Mouse (Mus musculus) erythroblast, embryonic 14.5 days (primary cell): ENCODE data around the gene Rmnd5b. TPM values are rescaled to one million over a fixed set of nuclear protein-coding genes. Genes with fewer than 3 reads are reported as not detected.

Experiments used
- H3K27me3 ChIP-seq: 2 replicates; pipeline ENCODE4 v1.6.1; 2012; ENCODE audit warnings: inconsistent platforms; ENCODE audit not compliant: control insufficient read depth
- H3K36me3 ChIP-seq: 2 replicates; pipeline ENCODE4 v1.6.1; 2012; ENCODE audit warnings: mild to moderate bottlenecking, inconsistent platforms; ENCODE audit not compliant: control insufficient read depth
- H3K4me1 ChIP-seq: 2 replicates; pipeline ENCODE4 v1.6.1; 2012; ENCODE audit warnings: inconsistent platforms; ENCODE audit not compliant: control insufficient read depth
- H3K4me3 ChIP-seq: replicated peaks from 2 replicates; pipeline ENCODE3; 2012; ENCODE audit warnings: moderate library complexity, mild to moderate bottlenecking, inconsistent platforms
- H3K9me3 ChIP-seq: 2 replicates; pipeline ENCODE4 v1.6.1; 2012; ENCODE audit warnings: low read length, inconsistent platforms, mixed read lengths; ENCODE audit not compliant: control insufficient read depth
- GATA1 ChIP-seq: IDR thresholded peaks from 2 replicates; pipeline ENCODE4 v1.6.1; 2012; ENCODE audit warnings: low read length, inconsistent platforms, mixed read lengths
- TAL1 ChIP-seq: IDR thresholded peaks from 3 replicates; pipeline ENCODE4 v1.6.1; 2012; ENCODE audit warnings: low read length, inconsistent platforms, mixed read lengths
- polyA plus RNA-seq: library from polyadenylated mRNA; stranded (reverse); fragments of >175 nt; gene quantifications from 2 replicates; pipeline ENCODE4 v1.2.3, GENCODE M21; 2012

Gene Rmnd5b
- polyA plus RNA-seq, 1 experiment, result 1.4 TPM

GRCm38 (mm10) chr11:51576454-51576853, 59.2 kb downstream of the Rmnd5b start:
- Histone ChIP-seq H3K4me3 (no peak overlapping the region), H3K9me3 (no peaks in the 10 kb centered on the region), H3K4me1 (no peaks in the 10 kb centered on the region), H3K27me3 (no peaks in the 10 kb centered on the region), H3K36me3 (no peaks in the 10 kb centered on the region)
- TF ChIP-seq GATA1 (no peak), TAL1 (no peak)

Other genes with a start within 250 kb of the Rmnd5b start
- 0.62 and 0.69 TPM in 2 replicates for gene Phykpl, start 51.1 kb downstream of the Rmnd5b start, polyA plus RNA-seq
- 59.0 and 82.9 TPM in 2 replicates for gene Hnrnpab, start 29.0 kb downstream of the Rmnd5b start, polyA plus RNA-seq
- gene Nhp2, start 16.2 kb downstream of the Rmnd5b start, polyA plus RNA-seq, result 7.4 and 8.9 TPM in 2 replicates
- 0.03 TPM in 2 replicates for gene N4bp3, start 14.9 kb upstream of the Rmnd5b start, polyA plus RNA-seq
- gene D930048N14Rik, start 15.1 kb upstream of the Rmnd5b start, polyA plus RNA-seq, result not detected in 2 replicates
- gene 0610009B22Rik, start 53.0 kb upstream of the Rmnd5b start, polyA plus RNA-seq, result 0.14 and 0.15 TPM in 2 replicates
- 0.22 and 0.26 TPM in 2 replicates for gene Sec24a, start 127.7 kb upstream of the Rmnd5b start, polyA plus RNA-seq
- gene Sar1b, start 127.8 kb upstream of the Rmnd5b start, polyA plus RNA-seq, result 0.27 and 0.65 TPM in 2 replicates
- gene Jade2, start 221.8 kb upstream of the Rmnd5b start, polyA plus RNA-seq, result 0.18 and 0.19 TPM in 2 replicates